Mouse (Mus musculus) liver, postnatal 0 days (tissue): Measurements from ENCODE around the gene Ndufaf2.

Experiments
- CTCF ChIP-seq: sonication (generic); IDR thresholded peaks from 2 replicates; pipeline ENCODE4 v1.5.1; 2016; ENCODE audit warnings: antibody characterized with exemption, low read depth
- EP300 ChIP-seq: IDR thresholded peaks from 2 replicates; pipeline ENCODE4 v1.6.1; 2016; ENCODE audit warnings: antibody characterized with exemption, low read depth, mild to moderate bottlenecking

DNA sequence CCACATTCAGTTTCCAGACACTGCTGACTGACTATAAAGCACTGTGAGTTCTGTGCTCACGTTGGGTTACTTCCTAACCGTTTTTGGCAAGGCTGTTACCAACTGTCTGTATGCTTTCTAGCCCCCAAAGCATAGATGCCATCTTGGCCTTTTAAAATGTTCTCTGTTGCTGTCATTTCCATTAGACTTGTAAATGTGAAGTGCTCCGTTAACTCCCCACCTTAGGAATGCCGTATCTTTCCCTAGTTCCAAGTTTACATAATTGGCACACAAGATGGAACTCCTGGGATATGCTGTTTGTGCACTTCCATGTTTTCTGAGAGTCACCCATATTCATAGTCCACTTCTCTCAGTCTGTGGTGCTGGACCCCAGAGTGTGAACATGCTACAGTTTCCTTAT, 80.5 kb downstream of the Ndufaf2 start:
- TF ChIP-seq CTCF: no peak
- no peak for TF ChIP-seq EP300
